Mouse (Mus musculus) lung, embryonic 16.5 days (tissue): ENCODE measurements at regions not wholly inside any gene's neighbourhood (a gene's known extent, or its start where the extent isn't known, plus 50 kb on each side); places are given as distances from the start of the nearest gene placed in this dataset.

ENCODE experiments used
- ATAC-seq: fragments of 200-750 bp; cut with Nextera tagmentation; 2 replicates; pipeline ENCODE4 v1.8.0; 2017; ENCODE audit warnings: low read depth, mild to moderate bottlenecking, moderate library complexity
- H3K27ac ChIP-seq: fragments of 300-500 bp; sonication (generic); 2 replicates; pipeline ENCODE4 v1.5.1; 2014; ENCODE audit warnings: mild to moderate bottlenecking, control low read depth, low read length
- H3K27me3 ChIP-seq: fragments of 300-500 bp; sonication (generic); 2 replicates; pipeline ENCODE4 v1.6.1; 2014; ENCODE audit warnings: low read depth, low read length, mixed read lengths; ENCODE audit not compliant: control insufficient read depth, insufficient read depth
- H3K36me3 ChIP-seq: fragments of 300-500 bp; sonication (generic); 2 replicates; pipeline ENCODE4 v1.6.1; 2014; ENCODE audit warnings: low read length; ENCODE audit not compliant: control insufficient read depth, insufficient read depth
- H3K4me1 ChIP-seq: fragments of 300-500 bp; sonication (generic); replicated peaks from 2 replicates; pipeline ENCODE4 v1.6.1; 2014; ENCODE audit warnings: low read length, mixed read lengths; ENCODE audit not compliant: control insufficient read depth, insufficient read depth
- H3K4me2 ChIP-seq: fragments of 300-500 bp; sonication (generic); 2 replicates; pipeline ENCODE4 v1.6.1; 2014; ENCODE audit warnings: low read depth, low read length, control low read depth
- H3K4me3 ChIP-seq: fragments of 300-500 bp; sonication (generic); 2 replicates; pipeline ENCODE4 v1.5.1; 2014; ENCODE audit warnings: mild to moderate bottlenecking, low read length, control low read depth
- H3K9ac ChIP-seq: fragments of 300-500 bp; sonication (generic); 2 replicates; pipeline ENCODE4 v1.6.1; 2014; ENCODE audit warnings: low read length, control low read depth
- H3K9me3 ChIP-seq: fragments of 300-500 bp; sonication (generic); 2 replicates; pipeline ENCODE4 v1.6.1; 2016; ENCODE audit warnings: low read length; ENCODE audit not compliant: control insufficient read depth
- WGBS: fragments of 180-500 bp; shearing (Covaris S2); extraction: QIAGEN DNeasy Blood & Tissue Kit; methylation state at CpG from one replicate; pipeline ENCODE4 v1.1.7; 2014; 5-methylcytosine and 5-hydroxymethylcytosine counted together

DNA sequence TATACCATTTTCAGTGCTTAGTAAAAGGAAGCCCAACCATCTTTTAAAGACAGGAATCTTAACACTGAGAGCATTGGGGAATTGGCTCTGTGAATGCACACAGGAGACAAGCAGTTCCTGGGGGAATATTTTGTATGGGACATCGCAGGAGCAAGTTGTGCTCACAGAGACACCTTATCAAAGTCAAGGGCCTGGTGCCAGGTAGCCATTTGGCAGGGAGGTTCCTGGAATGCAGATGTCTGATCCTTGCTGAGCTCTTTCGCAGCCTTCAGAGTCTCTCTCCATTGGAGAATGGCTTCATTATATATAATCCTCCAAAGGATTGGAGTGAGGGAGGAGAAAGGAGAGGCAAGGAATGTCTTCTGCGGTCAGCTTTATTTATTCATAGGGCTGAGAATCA, 62.6 kb upstream of the Dock1 start:
- ATAC-seq: no peak
- Histone ChIP-seq H3K4me2 (no peak overlapping the region), H3K27ac (no peak overlapping the region), H3K36me3 (no peaks in the 10 kb centered on the region), H3K9ac (no peak overlapping the region), H3K27me3 (no peaks in the 10 kb centered on the region), H3K9me3 (no peaks in the 10 kb centered on the region), H3K4me3 (no peak overlapping the region), H3K4me1 (no peaks in the 10 kb centered on the region; the same call in 1 of the 2 replicates)
- WGBS: 27% methylated on average over 3 of the region's 3 CpGs

DNA sequence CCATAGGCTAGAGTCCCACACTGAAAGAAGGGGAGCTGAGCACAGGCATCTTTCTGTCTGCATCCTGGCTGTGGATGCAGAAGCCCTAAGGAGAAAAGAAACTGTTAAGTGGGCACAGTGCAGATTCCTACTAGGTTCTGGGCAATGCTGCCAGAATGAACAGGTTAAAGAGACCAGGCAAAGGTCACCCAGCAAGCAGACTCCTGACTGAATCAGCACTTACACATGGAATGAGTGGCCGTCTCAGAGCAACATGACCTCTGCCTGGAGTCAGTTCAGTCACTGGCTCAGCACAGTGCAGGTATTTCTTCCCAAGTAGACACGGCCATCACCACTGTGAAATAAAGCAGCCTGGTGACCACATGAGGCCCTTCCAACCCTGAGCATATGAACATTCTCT, 60.3 kb upstream of the Dock1 start:
- no peak overlapping the region for H3K4me2 ChIP-seq
- no peak for ATAC-seq
- H3K9me3 ChIP-seq: no peaks in the 10 kb centered on the region
- H3K9ac ChIP-seq: no peak overlapping the region
- no peaks in the 10 kb centered on the region for H3K27me3 ChIP-seq
- no peaks in the 10 kb centered on the region; the same call in 1 of the 2 replicates for H3K4me1 ChIP-seq
- WGBS: 65% methylated on average over 2 of the region's 2 CpGs
- H3K27ac ChIP-seq: no peak overlapping the region
- no peaks in the 10 kb centered on the region for H3K36me3 ChIP-seq
- H3K4me3 ChIP-seq: no peak overlapping the region

DNA sequence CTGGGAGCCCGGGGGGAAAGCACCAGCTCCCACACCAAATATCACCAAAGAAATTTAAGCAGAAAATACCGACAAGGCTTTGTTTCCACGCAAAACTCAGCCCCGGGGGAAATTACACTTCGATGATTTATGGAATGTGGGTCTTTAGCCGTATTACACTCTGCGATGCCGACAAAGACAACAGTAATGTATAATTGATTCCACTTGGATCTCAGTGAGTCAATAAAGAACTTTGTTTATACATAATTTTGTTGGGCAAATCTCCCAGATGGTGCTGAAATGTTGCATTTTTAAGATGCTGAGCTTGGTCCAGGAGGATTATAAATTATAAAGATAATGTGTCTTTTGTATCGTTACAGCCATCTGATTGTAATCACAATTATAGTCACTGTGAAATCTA, 59.1 kb upstream of the Dock1 start:
- WGBS: 53% methylated on average over 9 of the region's 9 CpGs
- H3K4me1 ChIP-seq: no peaks in the 10 kb centered on the region; the same call in 1 of the 2 replicates
- no peak overlapping the region for H3K4me2 ChIP-seq
- no peaks in the 10 kb centered on the region for H3K36me3 ChIP-seq
- H3K9me3 ChIP-seq: no peaks in the 10 kb centered on the region
- H3K27ac ChIP-seq: no peak overlapping the region
- no peak overlapping the region for H3K4me3 ChIP-seq
- peak; percentile 23; the same call in 1 of the 2 replicates for ATAC-seq
- no peak overlapping the region for H3K9ac ChIP-seq
- no peaks in the 10 kb centered on the region for H3K27me3 ChIP-seq

DNA sequence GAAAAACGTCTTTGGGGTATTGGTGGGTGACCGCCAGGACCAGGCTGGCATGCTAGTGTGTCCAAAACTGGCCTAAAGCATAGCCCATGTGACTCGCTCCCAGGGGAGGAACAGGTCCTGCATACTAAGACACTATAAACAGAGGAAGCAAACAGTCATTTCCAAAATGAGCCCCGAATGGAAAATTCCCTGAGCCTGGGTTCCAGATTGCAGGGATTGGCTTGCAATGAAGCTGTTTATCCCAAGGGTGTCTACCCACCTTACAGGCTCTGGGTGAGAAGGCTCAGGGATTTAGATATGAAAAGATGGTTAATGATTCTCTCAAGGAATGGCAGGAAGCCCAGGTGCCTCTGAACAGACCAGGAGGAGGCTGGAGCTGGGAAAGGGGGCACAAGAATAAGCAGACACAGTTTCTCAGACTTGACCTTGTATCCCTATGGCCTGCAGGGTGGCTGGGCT, 58.2 kb upstream of the Dock1 start:
- Histone ChIP-seq H3K9me3 (no peaks in the 10 kb centered on the region), H3K4me2 (no peak overlapping the region), H3K27ac (no peak overlapping the region), H3K4me3 (no peak overlapping the region), H3K36me3 (no peaks in the 10 kb centered on the region), H3K27me3 (no peaks in the 10 kb centered on the region), H3K4me1 (no peaks in the 10 kb centered on the region; the same call in 1 of the 2 replicates), H3K9ac (no peak overlapping the region)
- no peak for ATAC-seq
- 59% methylated on average over 4 of the region's 4 CpGs for WGBS

DNA sequence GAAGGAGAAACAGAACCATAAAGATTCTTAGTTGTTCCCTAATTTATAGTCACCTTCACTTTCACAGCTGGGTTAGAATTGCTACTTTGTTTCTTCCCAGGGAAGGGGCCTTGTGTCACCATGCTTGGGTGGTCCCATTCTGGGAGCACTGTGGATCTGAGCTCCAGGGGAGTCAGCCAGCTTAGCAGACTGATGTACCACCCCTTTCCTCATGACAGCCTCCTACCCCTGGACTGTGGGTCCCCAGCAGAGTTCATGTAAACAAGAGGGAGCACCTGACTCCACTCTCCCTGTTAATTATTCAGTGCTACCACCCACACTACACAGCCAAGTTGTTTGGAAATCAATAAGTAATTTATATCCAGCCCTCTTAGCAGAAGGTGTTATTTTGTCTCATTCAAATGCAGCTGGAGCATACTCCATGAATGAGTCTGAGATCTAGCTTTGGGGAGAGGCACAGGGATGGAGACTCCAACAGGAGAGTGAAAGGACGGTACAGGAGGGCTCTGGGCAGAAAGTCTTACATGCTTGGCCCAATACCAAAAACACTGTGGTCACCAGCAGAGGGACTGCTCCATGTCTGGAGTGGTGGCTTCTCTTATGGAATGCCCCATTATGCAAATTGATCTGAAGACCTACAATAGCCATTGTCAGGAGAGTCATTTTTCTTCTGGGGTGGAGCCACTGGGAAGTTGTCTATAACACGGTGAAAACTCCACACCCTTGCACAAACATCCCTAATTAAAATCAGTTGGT, 51.1 kb upstream of the Dock1 start:
- 22% methylated on average over 2 of the region's 2 CpGs for WGBS

DNA sequence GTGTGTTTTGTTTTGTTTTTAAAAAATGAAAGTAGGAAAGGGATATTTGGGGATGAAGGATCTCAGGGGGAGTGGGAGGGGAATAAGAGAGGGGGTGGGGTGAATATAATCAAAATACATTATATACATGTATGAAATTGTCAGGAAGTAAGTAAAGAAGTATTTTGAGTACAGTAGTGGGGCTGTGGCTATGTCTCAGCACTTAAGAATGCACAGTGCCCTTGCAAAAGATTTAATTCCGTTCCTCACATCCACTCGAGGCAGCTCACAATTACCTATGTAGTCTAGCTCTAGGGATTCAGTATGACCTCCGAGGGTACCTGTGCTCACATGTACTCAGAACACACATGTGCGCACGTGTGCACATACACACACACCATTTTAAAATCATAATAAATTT, 50.4 kb upstream of the Dock1 start:
- ATAC-seq: no peak
- Histone ChIP-seq H3K4me2 (no peak overlapping the region), H3K36me3 (no peaks in the 10 kb centered on the region), H3K4me1 (no peaks in the 10 kb centered on the region), H3K27ac (no peak overlapping the region), H3K9me3 (no peaks in the 10 kb centered on the region), H3K27me3 (no peaks in the 10 kb centered on the region), H3K4me3 (no peak overlapping the region), H3K9ac (no peak overlapping the region)
- 66% methylated on average over 5 of the region's 5 CpGs for WGBS

More for the DNA sequence above, 51.1 kb upstream of the Dock1 start:
- ATAC-seq: no peak
- H3K9ac ChIP-seq: no peak overlapping the region
- H3K27ac ChIP-seq: no peak overlapping the region
- H3K27me3 ChIP-seq: no peaks in the 10 kb centered on the region
- H3K4me1 ChIP-seq: no peaks in the 10 kb centered on the region
- H3K4me2 ChIP-seq: no peak overlapping the region
- no peaks in the 10 kb centered on the region for H3K36me3 ChIP-seq
- H3K4me3 ChIP-seq: no peak overlapping the region
- no peaks in the 10 kb centered on the region for H3K9me3 ChIP-seq
